Mouse (Mus musculus): ENCODE data around the gene Rad9a.

The Rad9a gene

GRCm38 (mm10) chr19:4146366-4147021 lies 55.0 kb downstream of the Rad9a start:
- DNase-seq (ENCODE audit: low read depth, low spot score): no peak

GRCm38 (mm10) chr19:4145936-4146335 lies 55.5 kb downstream of the Rad9a start:
- no peak for DNase-seq (ENCODE audit: low read depth, low spot score)
